Mouse (Mus musculus) testis, adult 2 months (tissue): ENCODE measurements around the gene Rxra.

Experiments used
- CTCF ChIP-seq: fragments of 200-500 bp; IDR thresholded peaks from 2 replicates; pipeline ENCODE4 v1.5.1; 2012; ENCODE audit warnings: low read depth, mild to moderate bottlenecking, inconsistent platforms, low read length, moderate library complexity; ENCODE audit not compliant: control insufficient read depth, insufficient read depth, insufficient replicate concordance
- POLR2A ChIP-seq: fragments of 200-500 bp; IDR thresholded peaks from 2 replicates; pipeline ENCODE4 v1.6.1; 2012; ENCODE audit warnings: low read depth, mild to moderate bottlenecking, inconsistent platforms, low read length, moderate library complexity; ENCODE audit not compliant: control insufficient read depth

DNA sequence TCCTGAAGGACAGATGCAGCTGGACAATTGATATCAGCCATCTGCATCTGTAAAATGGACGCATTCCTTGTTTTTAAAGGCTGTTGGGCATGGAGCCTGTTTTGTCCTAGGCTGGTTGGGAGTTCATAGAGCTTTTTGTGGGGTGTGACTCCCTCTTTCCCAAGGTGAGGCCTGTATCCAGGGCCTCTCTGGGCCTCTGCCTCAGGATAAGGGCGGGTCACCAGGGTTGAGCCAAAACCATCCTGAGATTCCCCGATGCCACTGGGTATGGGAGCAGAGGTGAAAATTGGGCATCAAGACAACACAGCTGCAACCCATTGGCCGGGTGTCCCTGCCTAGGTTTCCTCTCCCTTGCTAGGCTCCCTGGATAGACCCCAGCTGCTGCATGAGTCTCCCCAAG, 5.2 kb downstream of the Rxra start:
- TF ChIP-seq CTCF = no peak
- no peak for TF ChIP-seq POLR2A
